Mouse (Mus musculus): ENCODE results near the gene Zbtb39. TPM values are rescaled to one million over a fixed set of nuclear protein-coding genes. Genes with fewer than 3 reads are reported as not detected.
A peak's percentile ranks its signal among the peaks of the same experiment; 100 is the strongest.

The Zbtb39 gene
- 3.1 and 3.2 TPM in 2 replicates for polyA plus RNA-seq (2015; fragmentation: Nextera tagmentation; extraction: Ambion mirVana)

DNA sequence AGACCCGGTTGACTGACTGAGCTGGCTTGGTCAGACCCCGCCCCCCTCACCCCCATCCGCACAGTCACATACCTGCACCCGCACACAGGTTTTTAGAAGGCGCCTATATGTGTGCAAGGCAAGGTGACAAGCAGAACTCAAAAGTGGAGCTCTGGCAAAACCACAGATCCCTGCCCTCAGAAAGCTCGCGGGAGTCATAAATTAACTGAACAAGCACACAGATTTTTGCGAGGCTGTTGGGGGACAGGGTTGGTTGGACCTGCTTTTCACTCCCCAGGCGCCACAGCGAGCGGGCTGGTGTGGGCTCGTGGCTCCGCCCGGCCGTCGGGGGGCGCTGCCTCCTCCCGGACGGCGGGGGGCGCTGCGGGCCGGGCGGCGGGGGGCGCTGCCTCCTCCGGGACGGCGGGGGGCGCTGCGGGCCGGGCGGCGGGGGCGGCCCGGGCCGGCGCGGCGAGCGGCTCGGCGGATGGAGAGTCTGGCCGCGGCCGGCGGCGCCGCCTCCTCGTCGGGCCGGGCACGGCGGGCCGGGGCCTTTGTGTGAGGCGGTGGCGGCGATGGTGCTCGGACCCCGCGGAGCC lies at the start of gene Zbtb39:
Gene Zbtb39, plus strand, starts transcription at position 456 of the 578 bp plus-strand sequence.
- no peaks in the 10 kb centered on the region for H3K9me3 ChIP-seq (replicated peaks)
- H3K9ac ChIP-seq: peak within 1 kb of the TSS; percentile 96
- WGBS: 1% methylated on average over 57 of the region's 61 CpGs
- peak within 1 kb of the TSS; percentile 94 for H3K4me3 ChIP-seq (replicated peaks)
- H3K36me3 ChIP-seq: peaks cover 29% of the 10 kb centered on the region
- peaks cover 16% of the 10 kb centered on the region for H3K4me1 ChIP-seq
- ATAC-seq (ENCODE audit: insufficient number of reproducible peaks, low FRiP score, low TSS enrichment, low read depth): peak; percentile 85
- peak within 1 kb of the TSS; percentile 75 for H3K27ac ChIP-seq (replicated peaks)
- no peaks in the 10 kb centered on the region; the same call in 1 of the 2 replicates for H3K27me3 ChIP-seq
- H3K4me2 ChIP-seq (replicated peaks): peak within 1 kb of the TSS; percentile 62

DNA sequence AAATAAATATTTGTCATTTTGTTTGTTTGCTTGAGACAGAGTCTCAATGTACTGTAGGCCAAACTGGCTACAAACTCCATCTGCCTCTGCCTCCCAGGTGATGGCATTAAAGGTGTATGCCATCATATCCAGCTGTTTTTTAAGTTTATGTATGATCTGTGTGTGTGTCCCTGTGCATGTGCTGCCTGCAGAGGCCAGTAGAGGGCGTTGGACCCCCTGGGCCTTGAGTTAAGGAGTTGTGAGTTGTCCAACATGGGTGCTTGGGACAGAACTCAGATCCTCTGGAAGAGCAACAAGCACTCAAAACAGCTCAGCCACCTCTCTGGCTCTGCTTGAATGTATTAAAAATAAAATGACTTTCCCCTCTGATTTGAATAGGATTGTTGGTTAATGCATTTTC lies 48.3 kb upstream of the Zbtb39 start:
- no peaks in the 10 kb centered on the region for H3K9me3 ChIP-seq (replicated peaks)
- no peaks in the 10 kb centered on the region for H3K27me3 ChIP-seq
- H3K36me3 ChIP-seq: peaks cover 36% of the 10 kb centered on the region
- 0 out of 2 replicates have a peak, but pooled peaks cover 2% of the 10 kb centered on the region for H3K4me1 ChIP-seq
- no peak for ATAC-seq (ENCODE audit: insufficient number of reproducible peaks, low FRiP score, low TSS enrichment, low read depth)
- H3K9ac ChIP-seq: no peak overlapping the region
- no peak overlapping the region for H3K27ac ChIP-seq (replicated peaks)
- 27% methylated on average over 1 of the region's 1 CpGs for WGBS
- no peak overlapping the region for H3K4me2 ChIP-seq (replicated peaks)
- H3K4me3 ChIP-seq (replicated peaks): no peak overlapping the region

DNA sequence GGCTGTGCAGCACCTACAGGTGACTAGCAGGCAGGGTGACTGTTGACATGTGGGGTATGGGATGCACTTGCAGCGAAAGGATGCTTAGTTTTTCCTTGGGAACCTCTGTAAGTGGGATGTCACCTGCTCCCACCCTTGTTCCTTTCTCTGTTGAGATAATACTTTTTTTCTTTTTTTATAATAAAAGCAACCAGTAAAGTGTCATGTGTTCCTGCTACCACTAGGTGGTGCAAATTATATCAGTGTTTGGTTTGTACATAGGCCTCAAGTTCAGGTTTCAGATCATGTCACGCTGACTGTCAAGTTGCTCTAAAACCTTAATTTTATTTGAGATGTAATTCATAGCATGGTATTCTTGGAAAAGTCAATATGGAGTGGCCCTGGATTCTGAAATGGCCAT lies 44.7 kb upstream of the Zbtb39 start:
- 43% methylated on average over 2 of the region's 2 CpGs for WGBS
- no peaks in the 10 kb centered on the region for H3K4me1 ChIP-seq
- peaks cover 60% of the 10 kb centered on the region for H3K36me3 ChIP-seq
- H3K4me3 ChIP-seq (replicated peaks): no peak overlapping the region
- H3K9me3 ChIP-seq (replicated peaks): no peaks in the 10 kb centered on the region
- no peak overlapping the region for H3K9ac ChIP-seq
- ATAC-seq (ENCODE audit: insufficient number of reproducible peaks, low FRiP score, low TSS enrichment, low read depth): no peak
- no peaks in the 10 kb centered on the region for H3K27me3 ChIP-seq
- no peak overlapping the region for H3K27ac ChIP-seq (replicated peaks)
- no peak overlapping the region for H3K4me2 ChIP-seq (replicated peaks)

DNA sequence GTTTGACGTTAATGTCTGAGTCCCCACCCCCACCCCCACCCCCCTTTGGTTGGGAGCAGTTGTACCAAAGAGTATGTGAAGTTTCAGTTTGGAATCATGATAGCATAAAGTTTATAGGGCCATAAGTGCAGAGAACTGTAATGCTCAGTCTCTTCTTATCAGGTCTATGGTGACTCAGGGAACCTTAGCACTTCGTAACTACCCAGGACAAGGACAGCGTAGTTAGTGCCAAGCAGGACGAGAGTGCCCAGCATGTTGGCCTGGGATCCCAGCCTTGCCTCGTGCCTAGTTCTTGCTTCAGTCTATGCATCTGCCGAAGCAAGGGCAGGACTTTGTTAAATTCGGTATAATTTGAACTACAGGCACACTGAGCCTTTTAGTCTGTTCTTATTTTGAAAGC lies 43.6 kb upstream of the Zbtb39 start:
- no peak overlapping the region for H3K27ac ChIP-seq (replicated peaks)

DNA sequence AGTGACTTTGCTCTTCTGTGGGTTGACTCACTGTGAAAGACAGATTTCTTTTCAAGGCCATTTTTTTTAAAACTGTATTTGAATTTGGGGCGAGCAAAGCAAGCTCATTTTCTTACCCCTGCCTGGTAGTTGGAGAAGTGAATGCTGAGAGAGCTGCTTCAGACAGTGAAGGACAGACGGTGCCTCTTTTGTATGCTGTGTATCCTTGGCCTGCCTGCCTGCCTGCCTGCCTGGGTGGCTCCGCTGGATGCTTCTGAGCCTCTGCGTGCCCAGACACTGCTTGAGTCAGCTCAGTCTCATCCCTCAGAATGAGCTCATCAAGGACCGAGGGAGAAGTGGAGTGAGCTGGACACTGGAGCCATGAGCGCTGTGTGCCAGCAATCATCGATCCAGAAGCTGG lies 40.4 kb upstream of the Zbtb39 start:
- H3K9me3 ChIP-seq (replicated peaks): no peaks in the 10 kb centered on the region
- H3K36me3 ChIP-seq: peaks cover 39% of the 10 kb centered on the region
- H3K4me1 ChIP-seq: no peaks in the 10 kb centered on the region
- no peak for ATAC-seq (ENCODE audit: insufficient number of reproducible peaks, low FRiP score, low TSS enrichment, low read depth)
- no peak overlapping the region for H3K9ac ChIP-seq
- H3K4me3 ChIP-seq (replicated peaks): no peak overlapping the region
- 85% methylated on average over 7 of the region's 7 CpGs for WGBS
- no peak overlapping the region for H3K27ac ChIP-seq (replicated peaks)
- no peaks in the 10 kb centered on the region for H3K27me3 ChIP-seq
- no peak overlapping the region for H3K4me2 ChIP-seq (replicated peaks)

More for the DNA sequence above, 43.6 kb upstream of the Zbtb39 start:
- ATAC-seq (ENCODE audit: insufficient number of reproducible peaks, low FRiP score, low TSS enrichment, low read depth): no peak
- H3K4me1 ChIP-seq: no peaks in the 10 kb centered on the region
- H3K9ac ChIP-seq: no peak overlapping the region
- peaks cover 52% of the 10 kb centered on the region for H3K36me3 ChIP-seq
- WGBS: 89% methylated on average over 7 of the region's 7 CpGs
- no peak overlapping the region for H3K4me2 ChIP-seq (replicated peaks)
- H3K27me3 ChIP-seq: no peaks in the 10 kb centered on the region
- H3K9me3 ChIP-seq (replicated peaks): no peaks in the 10 kb centered on the region
- H3K4me3 ChIP-seq (replicated peaks): no peak overlapping the region

DNA sequence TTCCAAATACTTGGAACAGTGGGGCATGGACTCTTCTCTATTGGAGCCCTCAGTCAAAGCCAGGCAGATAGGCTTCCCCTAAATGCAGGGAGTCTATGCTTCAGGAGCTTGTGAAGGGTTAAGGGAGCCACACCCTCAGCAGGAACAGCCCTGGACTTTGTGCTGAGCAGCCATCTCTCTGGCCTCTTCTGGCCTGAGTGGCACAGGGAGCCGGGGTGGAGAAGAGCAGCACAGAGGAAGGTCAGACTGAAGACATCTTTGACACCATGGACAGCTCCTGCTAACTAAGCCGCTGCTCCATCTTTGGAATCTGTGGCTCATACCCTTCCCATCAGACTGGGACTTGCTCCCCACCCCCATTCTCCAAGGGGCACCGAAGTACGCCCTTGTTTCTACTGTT lies 36.0 kb upstream of the Zbtb39 start:
- Histone ChIP-seq H3K4me2 (replicated peaks) (no peak overlapping the region), H3K4me3 (replicated peaks) (no peak overlapping the region), H3K9ac (no peak overlapping the region), H3K4me1 (no peaks in the 10 kb centered on the region), H3K27me3 (no peaks in the 10 kb centered on the region), H3K36me3 (peaks cover 11% of the 10 kb centered on the region), H3K27ac (replicated peaks) (no peak overlapping the region), H3K9me3 (replicated peaks) (no peaks in the 10 kb centered on the region)
- no peak for ATAC-seq (ENCODE audit: insufficient number of reproducible peaks, low FRiP score, low TSS enrichment, low read depth)
- 34% methylated on average over 4 of the region's 4 CpGs for WGBS

DNA sequence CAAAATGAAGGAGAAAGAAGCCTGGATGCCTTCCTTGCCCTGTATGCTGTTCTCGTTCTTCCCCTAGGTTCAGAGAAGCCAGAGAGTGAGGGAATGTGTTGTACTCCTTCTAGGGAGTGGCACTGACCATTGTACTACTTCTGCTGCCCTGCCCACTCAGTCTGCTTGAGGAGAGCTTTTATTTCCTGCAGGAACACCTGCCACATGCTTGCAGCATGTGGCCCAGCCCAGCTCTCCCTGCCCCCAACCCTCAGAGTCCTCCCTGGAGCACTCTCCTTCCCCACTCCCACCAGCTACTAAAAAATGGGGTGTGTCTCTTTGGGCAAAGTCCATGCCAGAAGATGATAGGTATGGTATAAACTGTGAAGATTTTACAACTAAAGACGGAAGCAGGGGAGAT lies 35.0 kb upstream of the Zbtb39 start:
- ATAC-seq (ENCODE audit: insufficient number of reproducible peaks, low FRiP score, low TSS enrichment, low read depth): no peak
- WGBS: 60% methylated on average over 2 of the region's 2 CpGs
- Histone ChIP-seq H3K4me2 (replicated peaks) (no peak overlapping the region), H3K4me1 (no peaks in the 10 kb centered on the region), H3K9ac (no peak overlapping the region), H3K36me3 (0 out of 2 replicates have a peak, but pooled peaks cover 2% of the 10 kb centered on the region), H3K4me3 (replicated peaks) (no peak overlapping the region), H3K27ac (replicated peaks) (no peak overlapping the region), H3K9me3 (replicated peaks) (no peaks in the 10 kb centered on the region), H3K27me3 (no peaks in the 10 kb centered on the region)

DNA sequence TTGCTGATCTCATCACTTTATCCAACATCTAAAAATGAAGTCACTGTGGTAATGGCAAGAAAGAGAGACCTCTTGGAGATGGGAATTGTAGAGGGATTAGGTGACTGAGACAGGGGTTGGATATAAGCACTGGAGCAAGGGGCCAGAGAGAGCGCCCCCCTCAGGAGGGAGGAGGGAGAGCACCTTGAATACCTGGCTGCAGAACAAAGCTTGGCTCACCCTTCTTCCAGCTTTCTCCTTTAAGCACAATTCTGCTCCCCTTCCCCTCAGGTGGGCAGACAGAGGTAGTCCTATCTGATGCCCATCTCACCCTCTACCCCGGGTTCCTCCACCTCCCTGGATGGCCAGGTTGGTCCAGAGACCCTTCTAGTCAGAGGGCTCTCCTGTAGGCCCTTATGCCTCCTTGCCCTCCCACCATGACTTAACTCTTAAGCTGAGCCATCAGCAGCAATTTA lies 34.5 kb upstream of the Zbtb39 start, which contains the start of gene Myo1a:
Gene Myo1a, plus strand, starts transcription at position 405 of the 455 bp plus-strand sequence.
- Histone ChIP-seq H3K27me3 (no peaks in the 10 kb centered on the region), H3K9me3 (replicated peaks) (no peaks in the 10 kb centered on the region), H3K4me2 (replicated peaks) (no peak within 1 kb of the TSS), H3K4me1 (no peaks in the 10 kb centered on the region), H3K9ac (no peak within 1 kb of the TSS), H3K4me3 (replicated peaks) (no peak within 1 kb of the TSS), H3K27ac (replicated peaks) (no peak within 1 kb of the TSS), H3K36me3 (no peaks in the 10 kb centered on the region)
- whole genome bisulfite sequencing: 58% methylated on average over 2 of the region's 2 CpGs
- ATAC-seq (ENCODE audit: insufficient number of reproducible peaks, low FRiP score, low TSS enrichment, low read depth): no peak

DNA sequence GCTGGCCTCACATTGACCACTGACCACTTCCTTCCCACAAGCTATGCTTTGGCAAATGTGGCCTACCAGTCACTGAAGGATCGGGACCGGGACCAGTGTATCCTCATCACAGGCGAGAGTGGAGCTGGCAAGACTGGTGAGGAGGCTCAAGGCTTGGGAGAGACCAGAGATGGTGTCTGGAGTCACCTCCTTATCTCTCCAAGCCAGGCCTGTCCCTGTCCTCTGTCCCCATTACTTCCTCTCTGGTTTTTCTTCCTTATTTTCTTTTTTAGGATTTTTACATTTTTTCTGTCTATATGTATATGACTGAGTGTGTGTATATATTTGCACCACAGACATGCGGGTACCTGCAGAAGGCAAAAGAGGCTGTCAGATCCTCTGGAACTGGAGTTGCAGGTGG lies 33.6 kb upstream of the Zbtb39 start:
- H3K9ac ChIP-seq: no peak overlapping the region
- H3K27ac ChIP-seq (replicated peaks): no peak overlapping the region
- H3K4me2 ChIP-seq (replicated peaks): no peak overlapping the region
- no peaks in the 10 kb centered on the region for H3K9me3 ChIP-seq (replicated peaks)
- H3K36me3 ChIP-seq: no peaks in the 10 kb centered on the region
- H3K4me3 ChIP-seq (replicated peaks): no peak overlapping the region
- ATAC-seq (ENCODE audit: insufficient number of reproducible peaks, low FRiP score, low TSS enrichment, low read depth): no peak
- 90% methylated on average over 4 of the region's 4 CpGs for WGBS
- H3K4me1 ChIP-seq: no peaks in the 10 kb centered on the region
- no peaks in the 10 kb centered on the region for H3K27me3 ChIP-seq

DNA sequence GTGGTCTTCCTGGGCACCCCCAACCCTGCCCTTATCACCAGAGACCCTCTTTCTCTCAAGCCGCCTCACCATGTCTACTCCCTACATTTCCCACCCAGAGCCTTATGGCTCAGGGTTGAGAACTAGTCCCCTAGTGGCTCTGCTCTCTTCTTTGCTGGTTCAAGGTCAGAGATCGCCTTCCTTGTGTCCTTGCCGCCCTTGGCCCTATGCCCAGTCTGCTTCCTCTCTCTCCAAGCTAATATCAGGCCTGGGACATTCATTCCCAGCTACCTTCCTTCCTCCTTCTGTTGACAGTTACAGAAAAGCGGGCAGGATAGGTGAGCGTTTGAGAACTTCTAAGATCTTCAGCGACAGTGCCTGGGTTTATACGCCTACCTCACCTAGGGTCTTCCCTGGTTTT lies 31.6 kb upstream of the Zbtb39 start:
- Histone ChIP-seq H3K36me3 (no peaks in the 10 kb centered on the region), H3K27me3 (no peaks in the 10 kb centered on the region), H3K27ac (replicated peaks) (no peak overlapping the region), H3K4me2 (replicated peaks) (no peak overlapping the region), H3K4me1 (peaks cover 5% of the 10 kb centered on the region; the same call in 1 of the 2 replicates), H3K4me3 (replicated peaks) (no peak overlapping the region), H3K9ac (no peak overlapping the region), H3K9me3 (replicated peaks) (no peaks in the 10 kb centered on the region)
- WGBS: 90% methylated on average over 7 of the region's 7 CpGs
- no peak for ATAC-seq (ENCODE audit: insufficient number of reproducible peaks, low FRiP score, low TSS enrichment, low read depth)

DNA sequence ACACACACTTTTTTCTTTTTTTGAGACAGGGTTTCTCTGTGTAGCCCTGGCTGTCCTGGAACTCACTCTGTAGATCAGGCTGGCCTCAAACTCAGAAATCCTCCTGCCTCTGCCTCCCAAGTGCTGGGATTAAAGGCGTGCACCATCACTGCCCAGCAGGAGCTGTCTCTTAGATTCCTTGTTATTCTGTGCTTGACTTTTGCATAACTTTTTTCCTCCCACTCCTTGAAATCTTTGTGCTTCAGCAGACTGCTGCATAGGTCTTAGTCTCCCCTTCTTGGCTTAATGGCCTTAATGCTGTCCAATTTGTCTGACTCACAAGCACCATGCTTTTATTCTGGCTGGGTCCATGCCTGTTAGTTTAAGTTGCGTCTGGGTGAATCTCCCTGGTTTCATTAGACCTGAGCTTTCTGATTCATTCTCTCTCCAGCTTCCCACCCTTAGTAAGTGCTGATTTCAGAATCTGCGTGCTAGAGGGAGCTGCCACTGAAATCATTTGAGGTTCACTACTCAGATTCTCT lies 30.4 kb upstream of the Zbtb39 start:
- Histone ChIP-seq H3K9me3 (replicated peaks) (no peaks in the 10 kb centered on the region), H3K9ac (no peak overlapping the region), H3K27me3 (no peaks in the 10 kb centered on the region), H3K4me1 (peaks cover 11% of the 10 kb centered on the region; the same call in 1 of the 2 replicates), H3K27ac (replicated peaks) (no peak overlapping the region), H3K36me3 (no peaks in the 10 kb centered on the region), H3K4me3 (replicated peaks) (no peak overlapping the region), H3K4me2 (replicated peaks) (no peak overlapping the region)
- WGBS: 75% methylated on average over 3 of the region's 3 CpGs
- no peak for ATAC-seq (ENCODE audit: insufficient number of reproducible peaks, low FRiP score, low TSS enrichment, low read depth)

DNA sequence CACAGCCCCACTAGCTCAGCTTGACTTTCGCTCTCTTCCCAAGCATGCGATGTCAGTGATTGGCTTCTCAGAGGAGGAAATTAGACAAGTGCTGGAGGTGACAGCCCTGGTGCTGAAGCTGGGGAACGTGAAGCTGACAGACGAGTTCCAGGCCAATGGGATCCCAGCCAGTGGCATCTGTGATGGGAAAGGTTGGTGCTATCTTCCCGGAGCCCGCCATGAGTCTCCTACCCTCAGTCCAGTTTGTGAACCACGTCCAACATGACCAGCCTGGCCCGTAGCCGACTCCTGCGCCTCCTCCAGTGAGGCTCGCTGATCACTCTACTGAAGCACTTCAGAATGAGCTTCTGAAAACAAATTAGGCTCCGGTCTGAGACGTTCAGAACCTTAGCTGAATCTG lies 29.0 kb upstream of the Zbtb39 start:
- Histone ChIP-seq H3K9me3 (replicated peaks) (no peaks in the 10 kb centered on the region), H3K27me3 (no peaks in the 10 kb centered on the region), H3K27ac (replicated peaks) (no peak overlapping the region), H3K36me3 (no peaks in the 10 kb centered on the region), H3K9ac (no peak overlapping the region), H3K4me1 (peaks cover 11% of the 10 kb centered on the region; the same call in 1 of the 2 replicates), H3K4me2 (replicated peaks) (no peak overlapping the region), H3K4me3 (replicated peaks) (no peak overlapping the region)
- ATAC-seq (ENCODE audit: insufficient number of reproducible peaks, low FRiP score, low TSS enrichment, low read depth): no peak
- WGBS: 73% methylated on average over 13 of the region's 13 CpGs
